Mouse (Mus musculus): ENCODE data around the gene Hamp. TPM values are rescaled to one million over a fixed set of nuclear protein-coding genes. Genes with fewer than 3 reads are reported as not detected.

Gene Hamp
- total RNA-seq (2021): 1 to 10 TPM in 1 of 2 experiments, not detected in 1; 4.3 TPM
- long read RNA-seq, experiment 1: 0 reads
- long read RNA-seq, experiment 2, partial matches to known transcripts: 0 of 2 reads
- long read RNA-seq, experiment 2, other reads (novel, unspliced or antisense): 0 of 2 reads

- DNase-seq (ENCODE audit: low spot score in 2 of 2): no peak
Observed at GRCm38 (mm10) chr7:30943909-30944635, at the start of gene Hamp. TSS of gene Hamp (minus strand) at chr7:30944032.

- DNase-seq (ENCODE audit: low spot score in 2 of 2): no peak
Observed at GRCm38 (mm10) chr7:30992148-30992547, 48.3 kb upstream of the Hamp start.

GRCm38 (mm10) chr7:30988519-30989162 is 44.8 kb upstream of the Hamp start:
- peak in 1 of 2 experiments; percentile 34 for DNase-seq (ENCODE audit: low spot score in 2 of 2)

GRCm38 (mm10) chr7:30985357-30985756 is 41.5 kb upstream of the Hamp start:
- DNase-seq (ENCODE audit: low spot score in 2 of 2): no peak

- no peak for DNase-seq (ENCODE audit: low spot score in 2 of 2)
Observed at GRCm38 (mm10) chr7:30981703-30982102, 37.9 kb upstream of the Hamp start.

GRCm38 (mm10) chr7:30973501-30974289 is 29.9 kb upstream of the Hamp start, which contains the start of gene Fam187b:
TSS of gene Fam187b (plus strand) at chr7:30973790.
- peak; percentile 93 to 94 for DNase-seq (ENCODE audit: low spot score in 2 of 2)

GRCm38 (mm10) chr7:30973251-30973500 is 29.3 kb upstream of the Hamp start, which contains the start of gene Lsr:
TSS of gene Lsr (minus strand) at chr7:30973464.
- no peak for DNase-seq (ENCODE audit: low spot score in 2 of 2)

GRCm38 (mm10) chr7:30972426-30973250 is 28.8 kb upstream of the Hamp start:
- no peak for DNase-seq (ENCODE audit: low spot score in 2 of 2)

- no peak for DNase-seq (ENCODE audit: low spot score in 2 of 2)
Observed at GRCm38 (mm10) chr7:30971901-30972300, 28.1 kb upstream of the Hamp start.

- no peak for DNase-seq (ENCODE audit: low spot score in 2 of 2)
Observed at GRCm38 (mm10) chr7:30969174-30969573, 25.3 kb upstream of the Hamp start.

- DNase-seq (ENCODE audit: low spot score in 2 of 2): peak in 1 of 2 experiments; percentile 57
Observed at GRCm38 (mm10) chr7:30968611-30969010, 24.8 kb upstream of the Hamp start.

- DNase-seq (ENCODE audit: low spot score in 2 of 2): no peak
Observed at GRCm38 (mm10) chr7:30966657-30967056, 22.8 kb upstream of the Hamp start.

- no peak for DNase-seq (ENCODE audit: low spot score in 2 of 2)
Observed at GRCm38 (mm10) chr7:30965677-30966076, 21.8 kb upstream of the Hamp start.

GRCm38 (mm10) chr7:30964366-30964765 is 20.5 kb upstream of the Hamp start:
- no peak for DNase-seq (ENCODE audit: low spot score in 2 of 2)

GRCm38 (mm10) chr7:30962862-30963261 is 19.0 kb upstream of the Hamp start:
- no peak for DNase-seq (ENCODE audit: low spot score in 2 of 2)

GRCm38 (mm10) chr7:30959786-30960349 is 16.0 kb upstream of the Hamp start:
- no peak for DNase-seq (ENCODE audit: low spot score in 2 of 2)

- no peak for DNase-seq (ENCODE audit: low spot score in 2 of 2)
Observed at GRCm38 (mm10) chr7:30958866-30959487, 15.1 kb upstream of the Hamp start.

GRCm38 (mm10) chr7:30958109-30958865 is 14.5 kb upstream of the Hamp start:
- no peak for DNase-seq (ENCODE audit: low spot score in 2 of 2)

- DNase-seq (ENCODE audit: low spot score in 2 of 2): peak; percentile 94 to 95
Observed at GRCm38 (mm10) chr7:30957367-30957783, 13.5 kb upstream of the Hamp start.
